Mouse (Mus musculus): ENCODE measurements around the gene Pdgfc. TPM values are rescaled to one million over a fixed set of nuclear protein-coding genes. Genes with fewer than 3 reads are reported as not detected.
A peak's percentile ranks its signal among the peaks of the same experiment; 100 is the strongest.

The Pdgfc gene
- polyA plus RNA-seq, 2 experiments, result 0.32 to 0.37 TPM

- no peak for TF ChIP-seq EP300 (IDR thresholded peaks at IDR 0.05; ENCODE audit: low read depth)
- no peak for TF ChIP-seq CTCF (IDR thresholded peaks at IDR 0.05; ENCODE audit: low read depth)
- H3K27ac ChIP-seq, result no peak overlapping the region
- ATAC-seq (ENCODE audit: insufficient read depth), result no peak
- WGBS (ENCODE audit: insufficient replicate concordance), result 62% methylated on average over 6 of the region's 6 CpGs
- H3K9me3 ChIP-seq (ENCODE audit: control insufficient read depth, low read length), result no peaks in the 10 kb centered on the region
- H3K4me1 ChIP-seq (replicated peaks; ENCODE audit: control insufficient read depth in 2 of 2, insufficient read depth in 2 of 2, low read length in 1 of 2), result no peaks in the 10 kb centered on the region
- no peak overlapping the region for H3K4me2 ChIP-seq (ENCODE audit: low read depth)
- no peak for DNase-seq (ENCODE audit: low read depth in 3 of 3, low spot score in 3 of 3)
- no peak overlapping the region for H3K4me3 ChIP-seq (ENCODE audit: insufficient read depth in 1 of 2, low read depth in 2 of 2, low read length in 2 of 2)
- no peak overlapping the region for H3K9ac ChIP-seq (replicated peaks)
- H3K36me3 ChIP-seq (replicated peaks; ENCODE audit: control insufficient read depth, insufficient read depth, low read depth), result no peaks in the 10 kb centered on the region
- H3K27me3 ChIP-seq (ENCODE audit: control insufficient read depth, insufficient read depth, low read length), result peaks cover 26% of the 10 kb centered on the region
Measured at GRCm38 (mm10) chr3:81034336-81035102, 1.7 kb upstream of the Pdgfc start.

GRCm38 (mm10) chr3:81036554-81037311 lies 517 bp downstream of the Pdgfc start:
- Histone ChIP-seq H3K36me3 (replicated peaks; ENCODE audit: control insufficient read depth, insufficient read depth, low read depth) (no peaks in the 10 kb centered on the region), H3K27me3 (ENCODE audit: control insufficient read depth, insufficient read depth, low read length) (peaks cover 26% of the 10 kb centered on the region), H3K9me3 (ENCODE audit: control insufficient read depth, low read length) (no peaks in the 10 kb centered on the region), H3K4me3 (ENCODE audit: insufficient read depth in 1 of 2, low read depth in 2 of 2, low read length in 2 of 2) (peak overlapping the region; percentile 33 to 49), H3K4me1 (replicated peaks; ENCODE audit: control insufficient read depth in 2 of 2, insufficient read depth in 2 of 2, low read length in 1 of 2) (no peaks in the 10 kb centered on the region), H3K4me2 (ENCODE audit: low read depth) (peak overlapping the region; percentile 61), H3K9ac (replicated peaks) (no peak overlapping the region), H3K27ac (no peak overlapping the region)
- ATAC-seq (ENCODE audit: insufficient read depth) (no peak), DNase-seq (ENCODE audit: low read depth in 3 of 3, low spot score in 3 of 3) (no peak)
- no peak for TF ChIP-seq CTCF (IDR thresholded peaks at IDR 0.05; ENCODE audit: low read depth)
- TF ChIP-seq EP300 (IDR thresholded peaks at IDR 0.05; ENCODE audit: low read depth), result no peak
- WGBS (ENCODE audit: insufficient replicate concordance), result 1% methylated on average over 64 of the region's 68 CpGs

- Histone ChIP-seq H3K4me1 (replicated peaks; ENCODE audit: control insufficient read depth in 2 of 2, insufficient read depth in 2 of 2, low read length in 1 of 2) (no peaks in the 10 kb centered on the region), H3K9me3 (ENCODE audit: control insufficient read depth, low read length) (no peaks in the 10 kb centered on the region), H3K4me3 (ENCODE audit: insufficient read depth in 1 of 2, low read depth in 2 of 2, low read length in 2 of 2) (peak overlapping the region; percentile 33 to 49), H3K9ac (replicated peaks) (no peak overlapping the region), H3K4me2 (ENCODE audit: low read depth) (peak overlapping the region; percentile 61), H3K27ac (no peak overlapping the region), H3K27me3 (ENCODE audit: control insufficient read depth, insufficient read depth, low read length) (peaks cover 26% of the 10 kb centered on the region), H3K36me3 (replicated peaks; ENCODE audit: control insufficient read depth, insufficient read depth, low read depth) (no peaks in the 10 kb centered on the region)
- WGBS (ENCODE audit: insufficient replicate concordance), result 2% methylated on average over 34 of the region's 34 CpGs
- ATAC-seq (ENCODE audit: insufficient read depth) (no peak), DNase-seq (ENCODE audit: low read depth in 3 of 3, low spot score in 3 of 3) (no peak)
- TF ChIP-seq EP300 (IDR thresholded peaks at IDR 0.05; ENCODE audit: low read depth) (no peak), CTCF (IDR thresholded peaks at IDR 0.05; ENCODE audit: low read depth) (no peak)
Measured at GRCm38 (mm10) chr3:81037312-81037859, 1.2 kb downstream of the Pdgfc start.

- Histone ChIP-seq H3K27ac (no peak overlapping the region), H3K4me3 (ENCODE audit: insufficient read depth in 1 of 2, low read depth in 2 of 2, low read length in 2 of 2) (no peak overlapping the region), H3K4me2 (ENCODE audit: low read depth) (no peak overlapping the region), H3K9ac (replicated peaks) (no peak overlapping the region), H3K27me3 (ENCODE audit: control insufficient read depth, insufficient read depth, low read length) (peaks cover 26% of the 10 kb centered on the region), H3K36me3 (replicated peaks; ENCODE audit: control insufficient read depth, insufficient read depth, low read depth) (no peaks in the 10 kb centered on the region), H3K9me3 (ENCODE audit: control insufficient read depth, low read length) (no peaks in the 10 kb centered on the region), H3K4me1 (replicated peaks; ENCODE audit: control insufficient read depth in 2 of 2, insufficient read depth in 2 of 2, low read length in 1 of 2) (no peaks in the 10 kb centered on the region)
- ATAC-seq (ENCODE audit: insufficient read depth) (no peak), DNase-seq (ENCODE audit: low read depth in 3 of 3, low spot score in 3 of 3) (no peak)
- TF ChIP-seq EP300 (IDR thresholded peaks at IDR 0.05; ENCODE audit: low read depth) (no peak), CTCF (IDR thresholded peaks at IDR 0.05; ENCODE audit: low read depth) (peak; percentile 33; the same call in 1 of the 2 replicates)
- WGBS (ENCODE audit: insufficient replicate concordance), result 34% methylated on average over 2 of the region's 2 CpGs
Measured at GRCm38 (mm10) chr3:81039131-81039653, 3.0 kb downstream of the Pdgfc start.

Measured in liver, embryonic 14.5 days (tissue).